Comparison of ENCODE assay signal across 8 mouse cellular contexts in the genomic region with DNA sequence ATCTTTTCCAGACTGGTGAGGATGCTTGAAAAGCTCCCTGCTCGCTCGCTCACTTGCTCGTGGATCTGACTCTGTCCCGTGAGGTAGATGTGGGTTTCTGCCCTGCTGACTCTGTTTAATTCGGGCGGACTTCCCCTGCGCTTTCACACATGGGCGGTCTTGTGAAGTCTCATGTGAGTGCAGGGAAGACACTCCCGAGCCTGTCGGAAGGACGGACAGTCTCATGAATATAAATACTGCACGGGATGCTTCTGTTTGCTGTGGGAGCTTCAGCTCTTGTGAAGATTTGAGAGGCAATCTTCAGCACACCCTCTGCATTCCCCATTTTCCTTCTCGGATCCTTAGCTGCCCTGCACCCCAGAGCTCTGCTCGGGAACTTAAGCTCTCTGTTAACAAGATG.
DNase-seq lines count a peak whose midpoint lies in the region; ATAC-seq and TF ChIP-seq lines count a peak whose summit lies in the region.
"Had no signal": no experiment of that assay in that cellular context is flagged by ENCODE, and none has a peak within 500 bp of the region (broad histone marks: within the 10 kb centered on the region; RNA-seq: fewer than 3 reads in every experiment).

No protein-coding gene starts in this region.

- H3K4me3 ChIP-seq in hindbrain, embryonic 16.5 days (ENCODE audit: low read length) = no peak overlapping the region
- H3K4me3 ChIP-seq in lung, postnatal 0 days (ENCODE audit: low read depth, low read length) = no peak overlapping the region
- no peak overlapping the region for H3K4me3 ChIP-seq in liver, embryonic 11.5 days (ENCODE audit: low read depth, low read length)

- TF ChIP-seq EP300 in lung, postnatal 0 days (IDR thresholded peaks at IDR 0.05) = no peak

- DNase-seq in left cerebral cortex, postnatal 25 days (ENCODE audit: low spot score in 2 of 2) = peak; percentile 9 to 19
- DNase-seq in left cerebral cortex, adult 18-20 months (ENCODE audit: low spot score in 2 of 2) = no peak
- DNase-seq in lung, postnatal 0 days (ENCODE audit: low spot score) = no peak
- DNase-seq in splenic B cell, adult 2 months (ENCODE audit: low read depth, low spot score) = peak; percentile 75
- DNase-seq in liver, embryonic 11.5 days (ENCODE audit: low spot score) = no peak
- no peak for DNase-seq in embryo, embryonic 10.5 days (ENCODE audit: low spot score)
- DNase-seq: thymus, adult 2 months had no signal

- no peaks in the 10 kb centered on the region for H3K36me3 ChIP-seq in hindbrain, embryonic 16.5 days (ENCODE audit: control insufficient read depth, insufficient read depth, low read length)
- no peaks in the 10 kb centered on the region for H3K36me3 ChIP-seq in lung, postnatal 0 days (ENCODE audit: insufficient read depth, low read length)
- H3K36me3 ChIP-seq in splenic B cell, adult 2 months (ENCODE audit: control insufficient read depth, insufficient read depth, low read length, poor library complexity, severe bottlenecking) = no peaks in the 10 kb centered on the region
- no peaks in the 10 kb centered on the region for H3K36me3 ChIP-seq in liver, embryonic 11.5 days (ENCODE audit: control insufficient read depth, insufficient read depth, low read length)

- intact Hi-C loops in left cerebral cortex, postnatal 25 days (cut with DNase I) = no loop called here

- TF ChIP-seq CTCF in lung, postnatal 0 days (IDR thresholded peaks at IDR 0.05) = no peak

- no peak overlapping the region for H3K27ac ChIP-seq in hindbrain, embryonic 16.5 days (ENCODE audit: low read depth, low read length)
- H3K27ac ChIP-seq in lung, postnatal 0 days (ENCODE audit: low read length) = peak overlapping the region; percentile 0; the same call in 1 of the 2 replicates
- no peak overlapping the region for H3K27ac ChIP-seq in liver, embryonic 11.5 days (ENCODE audit: low read depth, low read length)

- no peaks in the 10 kb centered on the region; the same call in 1 of the 2 replicates for H3K27me3 ChIP-seq in hindbrain, embryonic 16.5 days (replicated peaks; ENCODE audit: control insufficient read depth, insufficient read depth, low read length)
- no peaks in the 10 kb centered on the region for H3K27me3 ChIP-seq in lung, postnatal 0 days (replicated peaks; ENCODE audit: insufficient read depth, low read length)
- no peaks in the 10 kb centered on the region for H3K27me3 ChIP-seq in splenic B cell, adult 2 months (ENCODE audit: control insufficient read depth, insufficient read depth, low read length, poor library complexity, severe bottlenecking)
- H3K27me3 ChIP-seq in liver, embryonic 11.5 days (replicated peaks; ENCODE audit: control insufficient read depth, insufficient read depth, low read length) = peaks cover 3% of the 10 kb centered on the region; the same call in 1 of the 2 replicates

- H3K9me3 ChIP-seq in hindbrain, embryonic 16.5 days (ENCODE audit: control insufficient read depth, low read length) = no peaks in the 10 kb centered on the region
- H3K9me3 ChIP-seq in lung, postnatal 0 days (ENCODE audit: low read length) = no peaks in the 10 kb centered on the region
- H3K9me3 ChIP-seq in liver, embryonic 11.5 days (ENCODE audit: control insufficient read depth, low read length) = no peaks in the 10 kb centered on the region

- no peak for ATAC-seq in hindbrain, embryonic 16.5 days
- ATAC-seq in lung, postnatal 0 days = no peak
- no peak for ATAC-seq in liver, embryonic 11.5 days (replicated peaks; ENCODE audit: low FRiP score)

- H3K4me2 ChIP-seq in hindbrain, embryonic 16.5 days (ENCODE audit: low read length) = peak overlapping the region; percentile 35
- H3K4me2 ChIP-seq in lung, postnatal 0 days (replicated peaks; ENCODE audit: low read depth, low read length) = peak overlapping the region; percentile 27
- H3K4me2 ChIP-seq in liver, embryonic 11.5 days = no peak overlapping the region

- 12% methylated on average over 14 of the region's 14 CpGs for WGBS in hindbrain, embryonic 16.5 days
- WGBS in lung, postnatal 0 days = 23% methylated on average over 14 of the region's 14 CpGs
- 46% methylated on average over 14 of the region's 14 CpGs for WGBS in liver, embryonic 11.5 days

- H3K9ac ChIP-seq in hindbrain, embryonic 16.5 days (ENCODE audit: low read depth, low read length) = 0 out of 2 replicates have a peak overlapping the region, but pooled peaks have one; percentile 17
- no peak overlapping the region for H3K9ac ChIP-seq in lung, postnatal 0 days (replicated peaks; ENCODE audit: low read depth)
- no peak overlapping the region for H3K9ac ChIP-seq in liver, embryonic 11.5 days (ENCODE audit: low read depth, low read length)

- H3K4me1 ChIP-seq in hindbrain, embryonic 16.5 days (ENCODE audit: control insufficient read depth, insufficient read depth, low read depth, low read length) = peaks cover 3% of the 10 kb centered on the region
- H3K4me1 ChIP-seq in lung, postnatal 0 days (ENCODE audit: insufficient read depth, low read depth, low read length) = no peaks in the 10 kb centered on the region
- no peaks in the 10 kb centered on the region for H3K4me1 ChIP-seq in liver, embryonic 11.5 days (replicated peaks; ENCODE audit: control insufficient read depth, insufficient read depth, low read length)

Comparison
In these comparisons a context has a peak if more than half of its experiments do, and no peak if none do; other contexts are left out.
1. DNase-seq: peak in left cerebral cortex, postnatal 25 days (2 of 2) and splenic B cell, adult 2 months (single experiment); none in left cerebral cortex, adult 18-20 months (0 of 2), lung, postnatal 0 days (single experiment), liver, embryonic 11.5 days (single experiment) and embryo, embryonic 10.5 days (single experiment).